Mouse (Mus musculus): Measurements from ENCODE around the gene Fam104a. TPM values are rescaled to one million over a fixed set of nuclear protein-coding genes. Genes with fewer than 3 reads are reported as not detected.
A peak's percentile ranks its signal among the peaks of the same experiment; 100 is the strongest.

Gene Fam104a
- polyA plus RNA-seq, 1 experiment from 2014 or later: 50.5 TPM

DNA sequence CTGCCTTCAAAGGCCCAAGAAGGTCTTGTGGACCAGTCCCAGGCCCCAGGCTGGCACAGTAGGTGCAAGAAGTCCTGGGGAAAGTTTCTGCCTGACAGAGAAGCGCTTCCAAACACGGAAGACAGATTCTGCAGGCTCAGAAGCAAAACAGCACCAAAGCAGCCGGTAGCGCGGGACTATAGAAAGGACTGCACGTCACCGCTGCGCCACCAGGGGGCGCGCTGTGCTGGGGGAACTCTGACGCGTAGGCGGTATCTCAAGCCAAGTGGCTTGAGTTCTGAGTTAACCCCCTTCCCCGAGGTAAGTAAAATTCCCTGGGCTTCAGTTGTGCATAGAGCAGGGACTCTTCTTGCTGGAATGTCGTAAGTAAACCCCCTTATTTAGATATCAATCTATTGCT, 35.8 kb downstream of the Fam104a start:
- peaks cover 16% of the 10 kb centered on the region for H3K36me3 ChIP-seq
- no peaks in the 10 kb centered on the region for H3K9me3 ChIP-seq
- 2% methylated on average over 15 of the region's 15 CpGs for WGBS
- H3K27me3 ChIP-seq: peaks cover 23% of the 10 kb centered on the region
- H3K4me3 ChIP-seq: no peak overlapping the region
- no peak overlapping the region for H3K9ac ChIP-seq (replicated peaks)
- H3K27ac ChIP-seq (replicated peaks): no peak overlapping the region
- no peak for ATAC-seq (ENCODE audit: low FRiP score, low read depth)
- peak overlapping the region; percentile 73 for H3K4me2 ChIP-seq (replicated peaks)
- peaks cover 33% of the 10 kb centered on the region for H3K4me1 ChIP-seq

DNA sequence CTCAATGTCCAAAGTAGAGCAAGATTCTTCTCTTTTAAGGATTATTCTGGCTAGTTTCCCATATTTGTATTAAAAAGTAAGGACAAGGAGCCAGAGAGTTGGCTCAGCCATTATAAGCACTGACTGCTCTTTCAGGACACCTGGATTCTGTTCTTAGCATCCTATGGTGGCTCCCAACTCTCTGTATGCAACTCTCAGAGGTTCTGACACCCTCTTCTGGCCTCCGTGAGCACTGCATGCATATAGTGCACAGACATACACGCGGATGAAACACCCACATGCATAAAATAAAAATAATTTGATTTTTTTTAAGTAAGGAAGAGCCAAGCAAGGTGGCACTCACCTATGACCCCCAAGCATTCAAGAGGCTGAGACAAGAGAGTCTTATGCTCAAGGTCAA, 38.8 kb downstream of the Fam104a start:
- H3K36me3 ChIP-seq: no peaks in the 10 kb centered on the region
- peaks cover 16% of the 10 kb centered on the region for H3K4me1 ChIP-seq
- WGBS: 85% methylated on average over 3 of the region's 3 CpGs
- H3K9me3 ChIP-seq: 0 out of 2 replicates have a peak, but pooled peaks cover under 1% of the 10 kb centered on the region
- peaks cover 24% of the 10 kb centered on the region for H3K27me3 ChIP-seq
- no peak overlapping the region for H3K27ac ChIP-seq (replicated peaks)
- no peak overlapping the region for H3K9ac ChIP-seq (replicated peaks)
- no peak overlapping the region for H3K4me3 ChIP-seq
- no peak for ATAC-seq (ENCODE audit: low FRiP score, low read depth)
- no peak overlapping the region for H3K4me2 ChIP-seq (replicated peaks)

DNA sequence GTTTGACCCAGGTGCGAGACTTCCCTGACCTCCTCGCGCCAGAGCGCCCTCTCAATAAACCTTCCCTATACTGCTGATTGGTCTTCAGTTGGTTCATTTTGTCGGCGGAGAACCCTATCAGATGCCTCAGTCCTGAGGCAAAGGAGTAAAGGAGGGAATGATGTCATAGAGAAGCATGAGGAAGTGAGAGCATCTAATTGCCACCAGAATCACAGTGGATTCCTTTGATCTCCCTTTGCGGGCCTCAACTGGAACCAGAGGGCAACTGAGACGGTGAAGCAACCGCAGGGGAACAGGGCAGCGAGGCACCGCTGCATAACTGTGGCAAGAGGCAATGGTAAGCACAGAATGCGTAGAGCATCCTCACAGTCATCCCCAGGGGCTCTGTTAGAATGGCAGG, 45.3 kb downstream of the Fam104a start:
- no peaks in the 10 kb centered on the region for H3K36me3 ChIP-seq
- no peak overlapping the region for H3K4me2 ChIP-seq (replicated peaks)
- H3K9ac ChIP-seq (replicated peaks): no peak overlapping the region
- H3K4me1 ChIP-seq: no peaks in the 10 kb centered on the region
- ATAC-seq (ENCODE audit: low FRiP score, low read depth): no peak
- WGBS: 95% methylated on average over 12 of the region's 12 CpGs
- H3K27me3 ChIP-seq: peaks cover 6% of the 10 kb centered on the region; the same call in 1 of the 2 replicates
- H3K4me3 ChIP-seq: no peak overlapping the region
- H3K27ac ChIP-seq (replicated peaks): no peak overlapping the region
- H3K9me3 ChIP-seq: 0 out of 2 replicates have a peak, but pooled peaks cover 8% of the 10 kb centered on the region

DNA sequence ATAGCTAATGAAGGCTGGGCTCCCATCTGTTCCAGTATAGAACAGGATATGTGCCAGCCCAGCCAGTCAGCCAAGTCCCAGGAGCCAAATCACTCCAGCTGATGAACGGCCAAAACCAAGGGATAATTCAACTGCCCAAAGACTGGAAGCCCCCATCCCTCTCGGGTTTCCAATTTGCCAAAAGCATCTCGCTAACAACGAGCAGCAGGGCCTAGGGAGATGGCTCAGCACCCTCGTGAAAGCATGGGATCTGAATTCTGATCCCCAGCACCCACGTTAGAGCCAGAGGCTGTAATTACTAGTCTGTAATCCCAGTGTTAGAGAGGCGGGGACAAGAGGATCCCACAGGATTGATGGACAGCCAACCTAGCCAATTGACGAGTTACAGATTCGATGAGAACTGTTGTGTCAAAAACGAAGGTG, 49.2 kb downstream of the Fam104a start:
- H3K4me1 ChIP-seq: no peaks in the 10 kb centered on the region
- H3K4me2 ChIP-seq (replicated peaks): no peak overlapping the region
- ATAC-seq (ENCODE audit: low FRiP score, low read depth): no peak
- no peak overlapping the region for H3K9ac ChIP-seq (replicated peaks)
- 0 out of 2 replicates have a peak, but pooled peaks cover 4% of the 10 kb centered on the region for H3K9me3 ChIP-seq
- no peaks in the 10 kb centered on the region for H3K36me3 ChIP-seq
- WGBS: 70% methylated on average over 10 of the region's 10 CpGs
- no peak overlapping the region for H3K27ac ChIP-seq (replicated peaks)
- no peak overlapping the region for H3K4me3 ChIP-seq
- H3K27me3 ChIP-seq: no peaks in the 10 kb centered on the region

DNA sequence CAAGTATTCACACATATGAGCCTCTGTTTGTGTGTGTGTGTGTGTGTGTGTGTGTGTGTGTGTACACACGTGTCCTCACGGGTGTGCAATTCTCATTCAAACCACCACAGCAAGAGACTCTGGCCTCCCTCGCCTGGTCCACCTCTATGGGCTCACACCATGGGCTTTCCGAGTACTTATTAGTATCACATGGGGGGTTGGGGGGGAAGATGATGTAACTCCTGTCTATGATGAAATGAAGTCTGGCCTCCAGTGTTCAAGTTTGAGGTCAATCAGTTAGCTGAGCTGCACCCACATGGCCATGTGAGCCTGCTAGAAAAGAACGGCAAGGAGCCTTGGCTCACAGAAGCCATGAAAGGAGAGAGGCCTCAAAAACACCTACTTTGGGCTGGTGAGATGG, 50.6 kb downstream of the Fam104a start:
- no peaks in the 10 kb centered on the region for H3K4me1 ChIP-seq
- no peaks in the 10 kb centered on the region for H3K27me3 ChIP-seq
- ATAC-seq (ENCODE audit: low FRiP score, low read depth): no peak
- WGBS: 82% methylated on average over 5 of the region's 5 CpGs
- H3K4me3 ChIP-seq: no peak overlapping the region
- no peak overlapping the region for H3K27ac ChIP-seq (replicated peaks)
- no peak overlapping the region for H3K4me2 ChIP-seq (replicated peaks)
- 0 out of 2 replicates have a peak, but pooled peaks cover under 1% of the 10 kb centered on the region for H3K9me3 ChIP-seq
- no peak overlapping the region for H3K9ac ChIP-seq (replicated peaks)
- no peaks in the 10 kb centered on the region for H3K36me3 ChIP-seq

DNA sequence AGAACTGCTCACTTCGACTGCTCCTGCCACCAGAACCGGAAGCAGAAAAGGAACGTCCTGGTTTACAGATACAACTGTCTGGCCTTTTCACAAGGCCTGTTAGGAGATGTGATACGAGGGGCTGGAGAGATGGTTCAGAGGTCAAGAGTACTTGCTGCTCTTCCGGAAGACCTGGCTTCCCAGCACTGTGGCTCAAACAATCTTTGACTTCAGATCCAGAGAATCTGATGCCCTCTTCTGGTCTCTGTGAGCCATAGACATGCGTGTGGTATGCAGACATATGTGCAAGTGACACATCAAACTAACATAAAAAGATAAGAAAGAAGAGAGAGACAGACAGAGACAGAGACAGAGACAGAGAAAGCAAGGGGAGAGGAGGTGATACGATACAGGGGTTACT, 51.7 kb downstream of the Fam104a start:
- ATAC-seq (ENCODE audit: low FRiP score, low read depth): no peak
- no peak overlapping the region for H3K4me3 ChIP-seq
- H3K4me2 ChIP-seq (replicated peaks): no peak overlapping the region
- no peaks in the 10 kb centered on the region for H3K27me3 ChIP-seq
- H3K36me3 ChIP-seq: no peaks in the 10 kb centered on the region
- WGBS: 80% methylated on average over 7 of the region's 7 CpGs
- no peak overlapping the region for H3K27ac ChIP-seq (replicated peaks)
- no peak overlapping the region for H3K9ac ChIP-seq (replicated peaks)
- H3K4me1 ChIP-seq: no peaks in the 10 kb centered on the region
- H3K9me3 ChIP-seq: no peaks in the 10 kb centered on the region

DNA sequence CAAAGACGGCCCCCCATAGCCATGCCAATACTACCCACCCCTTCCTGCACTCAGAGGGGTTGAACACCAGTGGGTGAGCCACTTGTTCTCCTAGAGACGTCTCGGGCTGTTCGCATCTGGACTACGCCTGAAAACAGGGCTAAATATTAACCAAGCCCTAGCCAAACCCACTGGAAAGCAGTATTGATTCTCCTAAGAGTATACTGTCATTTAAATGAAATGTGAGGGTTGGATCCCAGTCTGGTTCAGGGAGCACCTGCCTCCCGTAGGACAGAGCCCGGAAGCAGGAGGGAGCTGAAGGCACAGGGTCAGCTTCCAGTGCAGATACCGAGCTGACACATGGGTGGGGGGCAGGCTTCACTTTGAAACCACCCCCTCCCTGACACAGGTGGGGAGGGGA, 52.1 kb downstream of the Fam104a start:
- H3K36me3 ChIP-seq: no peaks in the 10 kb centered on the region
- H3K4me2 ChIP-seq (replicated peaks): no peak overlapping the region
- no peak overlapping the region for H3K9ac ChIP-seq (replicated peaks)
- no peak overlapping the region for H3K4me3 ChIP-seq
- WGBS: 82% methylated on average over 8 of the region's 8 CpGs
- no peak overlapping the region for H3K27ac ChIP-seq (replicated peaks)
- no peaks in the 10 kb centered on the region for H3K9me3 ChIP-seq
- no peaks in the 10 kb centered on the region for H3K27me3 ChIP-seq
- no peak for ATAC-seq (ENCODE audit: low FRiP score, low read depth)
- H3K4me1 ChIP-seq: no peaks in the 10 kb centered on the region

DNA sequence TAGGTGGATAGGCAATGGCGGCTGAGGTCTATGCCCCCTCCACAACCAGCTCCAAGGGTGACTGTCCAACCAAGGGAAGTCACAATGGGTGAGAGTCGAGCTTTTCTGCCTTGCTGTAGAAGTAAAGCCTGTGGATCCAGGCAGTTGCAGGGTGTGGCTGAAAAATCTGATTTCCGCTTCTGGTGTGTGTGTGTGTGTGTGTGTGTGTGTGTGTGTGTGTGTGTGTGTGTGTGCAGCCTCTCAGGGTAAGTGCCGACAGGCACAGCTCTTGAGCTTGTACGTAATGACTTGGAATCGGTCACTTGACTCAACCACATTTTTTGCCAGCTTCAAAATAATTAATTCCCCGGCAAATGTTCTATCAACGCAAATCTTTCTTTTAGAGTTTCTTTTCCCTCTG, 52.7 kb downstream of the Fam104a start:
- Histone ChIP-seq H3K27me3 (no peaks in the 10 kb centered on the region), H3K27ac (replicated peaks) (no peak overlapping the region), H3K4me3 (no peak overlapping the region), H3K4me1 (no peaks in the 10 kb centered on the region), H3K36me3 (no peaks in the 10 kb centered on the region), H3K9me3 (no peaks in the 10 kb centered on the region), H3K4me2 (replicated peaks) (no peak overlapping the region), H3K9ac (replicated peaks) (no peak overlapping the region)
- 91% methylated on average over 8 of the region's 8 CpGs for WGBS
- no peak for ATAC-seq (ENCODE audit: low FRiP score, low read depth)

DNA sequence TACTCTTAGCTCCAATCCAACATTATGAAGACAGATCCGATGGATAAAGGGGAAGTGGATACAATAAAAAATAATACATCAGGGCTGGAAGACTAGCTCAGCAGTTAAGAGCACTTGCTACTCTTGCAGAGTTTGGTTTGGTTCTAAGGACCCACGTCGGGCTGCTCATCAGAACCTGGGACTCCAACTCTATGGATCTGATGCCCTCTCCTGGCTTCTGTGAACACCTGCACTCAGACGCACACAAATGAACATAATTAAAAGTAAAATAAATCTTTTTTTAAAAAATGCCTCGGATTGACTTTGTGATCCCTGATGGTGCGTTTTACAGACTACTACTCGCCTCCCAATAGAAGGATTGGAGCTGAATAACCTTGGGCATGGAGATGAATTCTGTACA, 53.3 kb downstream of the Fam104a start:
- Histone ChIP-seq H3K9me3 (no peaks in the 10 kb centered on the region), H3K4me1 (no peaks in the 10 kb centered on the region), H3K36me3 (no peaks in the 10 kb centered on the region), H3K27ac (replicated peaks) (no peak overlapping the region), H3K4me3 (no peak overlapping the region), H3K9ac (replicated peaks) (no peak overlapping the region), H3K4me2 (replicated peaks) (no peak overlapping the region), H3K27me3 (no peaks in the 10 kb centered on the region)
- WGBS: 63% methylated on average over 7 of the region's 7 CpGs
- no peak for ATAC-seq (ENCODE audit: low FRiP score, low read depth)

DNA sequence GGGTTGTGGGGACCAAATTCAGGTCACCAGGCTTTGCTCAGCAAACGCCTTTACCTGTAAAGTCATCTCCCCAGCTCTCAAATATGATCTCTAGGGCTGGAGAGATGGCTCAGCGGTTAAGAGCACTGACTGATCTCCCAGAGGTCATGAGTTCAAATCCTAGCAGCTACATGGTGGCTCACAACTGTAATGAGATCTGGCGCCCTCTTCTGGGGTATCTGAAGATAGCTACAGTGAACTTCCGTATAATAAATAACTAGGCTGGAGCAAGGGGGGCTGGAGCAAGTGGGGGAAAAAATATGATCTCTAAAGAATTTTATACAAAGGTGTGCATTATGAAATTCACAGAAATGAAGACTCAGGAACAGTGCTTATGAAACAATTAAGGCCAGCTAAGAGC, 56.2 kb downstream of the Fam104a start:
- no peak overlapping the region for H3K27ac ChIP-seq (replicated peaks)
- ATAC-seq (ENCODE audit: low FRiP score, low read depth): no peak
- no peak overlapping the region for H3K4me2 ChIP-seq (replicated peaks)
- peaks cover 13% of the 10 kb centered on the region for H3K36me3 ChIP-seq
- peaks cover 8% of the 10 kb centered on the region; the same call in 1 of the 2 replicates for H3K27me3 ChIP-seq
- no peaks in the 10 kb centered on the region for H3K9me3 ChIP-seq
- no peaks in the 10 kb centered on the region for H3K4me1 ChIP-seq
- 54% methylated on average over 4 of the region's 4 CpGs for WGBS
- H3K4me3 ChIP-seq: no peak overlapping the region
- no peak overlapping the region for H3K9ac ChIP-seq (replicated peaks)

DNA sequence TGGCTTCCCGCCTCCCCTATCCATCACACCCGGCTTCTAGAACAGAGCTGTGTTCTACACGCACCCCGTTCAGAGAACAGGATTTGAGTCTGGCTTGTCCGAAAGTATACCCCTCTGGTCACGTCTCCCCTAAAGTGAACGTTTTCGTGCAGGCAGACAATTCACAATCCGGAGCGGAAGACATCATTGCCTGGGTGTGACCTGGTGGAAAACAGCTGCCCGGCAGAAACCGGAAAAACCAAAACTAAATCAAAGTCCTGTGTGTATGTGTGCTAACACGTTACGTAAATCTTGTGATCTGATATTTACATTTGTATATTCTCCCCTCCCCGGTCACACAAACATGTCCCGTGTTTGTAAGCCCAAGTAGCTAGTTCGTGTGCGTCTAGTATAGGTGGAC, 58.5 kb downstream of the Fam104a start:
- 95% methylated on average over 18 of the region's 18 CpGs for WGBS
- H3K4me1 ChIP-seq: no peaks in the 10 kb centered on the region; the same call in 1 of the 2 replicates
- H3K4me2 ChIP-seq (replicated peaks): no peak overlapping the region
- no peak overlapping the region for H3K9ac ChIP-seq (replicated peaks)
- H3K27me3 ChIP-seq: peaks cover 24% of the 10 kb centered on the region
- no peak for ATAC-seq (ENCODE audit: low FRiP score, low read depth)
- peaks cover 13% of the 10 kb centered on the region for H3K36me3 ChIP-seq
- H3K4me3 ChIP-seq: no peak overlapping the region
- H3K9me3 ChIP-seq: no peaks in the 10 kb centered on the region
- H3K27ac ChIP-seq (replicated peaks): no peak overlapping the region

DNA sequence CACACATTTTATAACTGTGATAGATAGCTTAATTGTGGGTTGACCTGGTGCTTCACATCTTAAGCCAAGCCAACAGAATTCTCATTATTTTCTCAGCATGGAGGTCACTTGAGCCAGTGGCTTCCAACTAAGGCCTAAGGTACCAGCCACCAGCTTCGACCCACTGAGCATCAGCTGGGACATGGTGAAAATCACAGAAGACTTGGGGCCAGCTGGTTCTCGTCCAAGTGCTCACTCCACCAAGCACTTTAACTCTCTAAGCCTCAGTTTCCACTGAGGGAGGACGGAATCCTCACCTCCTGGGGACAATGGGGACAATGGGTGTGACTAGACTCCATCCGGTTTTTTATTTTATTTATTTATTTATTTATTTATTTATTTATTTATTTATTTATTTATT, 61.9 kb downstream of the Fam104a start:
- Histone ChIP-seq H3K9ac (replicated peaks) (no peak overlapping the region), H3K36me3 (peaks cover 13% of the 10 kb centered on the region), H3K27ac (replicated peaks) (no peak overlapping the region), H3K4me1 (peaks cover 21% of the 10 kb centered on the region), H3K4me2 (replicated peaks) (no peak overlapping the region), H3K27me3 (peaks cover 58% of the 10 kb centered on the region), H3K4me3 (no peak overlapping the region), H3K9me3 (no peaks in the 10 kb centered on the region)
- WGBS: 85% methylated on average over 4 of the region's 4 CpGs
- ATAC-seq (ENCODE audit: low FRiP score, low read depth): no peak

DNA sequence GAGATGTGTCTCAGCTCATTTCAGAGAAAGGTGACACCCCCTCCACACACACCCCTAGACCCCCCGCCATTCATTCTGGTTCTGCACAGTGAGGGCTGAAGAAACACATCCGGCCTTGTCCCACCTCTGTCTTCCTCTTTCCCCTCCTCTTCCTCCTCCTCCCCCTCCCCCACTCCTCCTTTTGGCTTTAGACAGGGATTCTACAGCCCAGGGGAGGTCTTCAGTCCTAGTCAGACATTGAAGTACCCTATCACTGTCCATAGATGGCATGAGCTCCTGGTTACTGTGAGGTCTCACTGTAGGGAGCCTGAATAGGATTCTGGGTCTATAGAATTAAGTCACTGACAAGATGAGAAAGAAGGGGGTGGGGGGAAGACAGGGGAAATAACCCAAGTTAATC, 63.0 kb downstream of the Fam104a start:
- 51% methylated on average over 2 of the region's 2 CpGs for WGBS
- Histone ChIP-seq H3K9ac (replicated peaks) (no peak overlapping the region), H3K27me3 (peaks cover 62% of the 10 kb centered on the region), H3K4me2 (replicated peaks) (peak overlapping the region; percentile 89), H3K27ac (replicated peaks) (no peak overlapping the region), H3K4me3 (peak overlapping the region; percentile 54; the same call in 1 of the 2 replicates), H3K4me1 (peaks cover 21% of the 10 kb centered on the region), H3K9me3 (no peaks in the 10 kb centered on the region), H3K36me3 (peaks cover 13% of the 10 kb centered on the region)
- no peak for ATAC-seq (ENCODE audit: low FRiP score, low read depth)

Measured in midbrain, embryonic 12.5 days (tissue).